Mouse (Mus musculus) hindbrain, postnatal 0 days (tissue): ENCODE measurements around the gene Mrpl12. TPM values are rescaled to one million over a fixed set of nuclear protein-coding genes. Genes with fewer than 3 reads are reported as not detected.

Experiments
- ATAC-seq: fragments of 200-750 bp; cut with Nextera tagmentation; 2 replicates; pipeline ENCODE4 v1.8.0; 2017; ENCODE audit warnings: mild to moderate bottlenecking, moderate TSS enrichment, moderate library complexity
- DNase-seq: peaks from one replicate; pipeline ENCODE4 v3.0.0-alpha.2; 2015; ENCODE audit warnings: low spot score
- H3K27ac ChIP-seq: fragments of 300-500 bp; sonication (generic); 2 replicates; pipeline ENCODE4 v1.5.1; 2014; ENCODE audit warnings: mild to moderate bottlenecking
- H3K27me3 ChIP-seq: fragments of 300-500 bp; sonication (generic); 2 replicates; pipeline ENCODE4 v1.6.1; 2014; ENCODE audit warnings: low read length, mixed read lengths; ENCODE audit not compliant: insufficient read depth
- H3K36me3 ChIP-seq: fragments of 300-500 bp; sonication (generic); 2 replicates; pipeline ENCODE4 v1.6.1; 2014; ENCODE audit warnings: low read length, mixed read lengths; ENCODE audit not compliant: insufficient read depth
- H3K4me1 ChIP-seq: fragments of 300-500 bp; sonication (generic); 2 replicates; pipeline ENCODE4 v1.6.1; 2014; ENCODE audit warnings: antibody characterized with exemption, low read length, mixed read lengths; ENCODE audit not compliant: insufficient read depth
- H3K4me2 ChIP-seq: fragments of 300-500 bp; sonication (generic); 2 replicates; pipeline ENCODE4 v1.6.1; 2014; ENCODE audit warnings: low read depth, mild to moderate bottlenecking, low read length, moderate library complexity, mixed read lengths
- H3K4me3 ChIP-seq: fragments of 300-500 bp; sonication (generic); 2 replicates; pipeline ENCODE4 v1.5.1; 2014; ENCODE audit warnings: low read length
- H3K9ac ChIP-seq: fragments of 300-500 bp; sonication (generic); replicated peaks from 2 replicates; pipeline ENCODE4 v1.6.1; 2014; ENCODE audit warnings: mild to moderate bottlenecking, low read length, moderate library complexity, mixed read lengths
- H3K9me3 ChIP-seq: fragments of 300-500 bp; sonication (generic); 2 replicates; pipeline ENCODE4 v1.6.1; 2016; ENCODE audit warnings: low read length, mixed read lengths
- CTCF ChIP-seq: IDR thresholded peaks from 2 replicates; pipeline ENCODE4 v1.5.1; 2016; ENCODE audit warnings: antibody characterized with exemption, control low read depth, low read depth
- WGBS: fragments of 180-500 bp; shearing (Covaris S2); extraction: QIAGEN DNeasy Blood & Tissue Kit; methylation state at CpG from one replicate; pipeline ENCODE4 v1.1.7; 2014; 5-methylcytosine and 5-hydroxymethylcytosine counted together
- polyA plus RNA-seq: library from polyadenylated mRNA; unstranded; fragments of >200 nt; fragmentation: Nextera tagmentation; extraction: Ambion mirVana; gene quantifications from 2 replicates; pipeline ENCODE4 v1.2.1, GENCODE M21; 2015
- total RNA-seq: library from RNA; depleted of rRNA; stranded (reverse); fragments of >200 nt; gene quantifications from 2 replicates; pipeline ENCODE4 v1.2.3, GENCODE M21; 2014

Gene Mrpl12
- total and polyA plus RNA-seq, 2 experiments from 2014 or later: 52.4 to 155 TPM

DNA sequence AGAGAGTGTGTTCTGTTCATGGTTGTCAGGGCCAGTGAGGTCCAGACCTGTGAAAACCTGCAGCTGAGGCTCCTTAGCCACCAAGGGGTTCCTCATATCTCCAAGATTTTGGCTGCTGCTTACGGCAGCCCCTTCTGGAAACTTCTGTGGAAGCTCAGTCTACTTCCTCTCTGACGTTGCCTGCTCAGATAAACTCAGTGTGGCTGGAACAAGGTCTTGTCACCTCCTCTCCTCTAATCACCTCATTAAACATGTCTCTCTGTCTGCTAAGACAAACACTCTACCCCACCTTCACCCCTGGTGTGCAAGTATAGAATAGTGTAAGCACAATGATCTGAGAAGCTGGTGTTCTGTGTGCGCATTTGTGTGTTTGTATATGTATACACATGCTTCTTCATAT, 38.9 kb upstream of the Mrpl12 start:
- no peak for TF ChIP-seq CTCF
- WGBS: 78% methylated on average over 3 of the region's 3 CpGs

DNA sequence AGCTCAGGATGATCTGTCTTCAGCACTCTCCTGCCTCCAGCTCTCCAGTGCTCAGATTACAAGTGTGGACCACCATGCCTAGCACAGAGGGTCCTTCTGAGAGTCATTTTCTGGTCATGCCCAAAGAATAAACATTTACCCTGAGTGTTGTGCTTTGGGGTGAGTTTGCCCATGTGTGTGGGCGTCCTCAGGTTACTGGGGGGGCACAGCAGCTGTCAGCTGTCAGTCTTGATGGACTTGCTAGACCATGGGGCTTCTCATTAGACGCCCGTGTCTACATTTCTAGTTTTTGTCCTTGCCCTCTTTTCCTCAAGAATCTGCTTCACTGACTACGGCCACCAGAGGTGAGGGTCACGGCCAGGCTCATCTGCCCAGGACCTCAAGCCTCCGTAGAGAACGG, 37.2 kb upstream of the Mrpl12 start:
- H3K27ac ChIP-seq: no peak overlapping the region
- no peak overlapping the region for H3K4me3 ChIP-seq
- WGBS: 84% methylated on average over 7 of the region's 7 CpGs
- DNase-seq (no peak), ATAC-seq (no peak)
- H3K4me1 ChIP-seq: no peaks in the 10 kb centered on the region
- no peaks in the 10 kb centered on the region for H3K36me3 ChIP-seq
- no peak overlapping the region for H3K4me2 ChIP-seq
- TF ChIP-seq CTCF: no peak
- H3K9me3 ChIP-seq: no peaks in the 10 kb centered on the region
- H3K9ac ChIP-seq: no peak overlapping the region
- no peaks in the 10 kb centered on the region for H3K27me3 ChIP-seq

More for the DNA sequence above, 38.9 kb upstream of the Mrpl12 start:
- no peaks in the 10 kb centered on the region for H3K36me3 ChIP-seq
- ATAC-seq: no peak
- H3K27ac ChIP-seq: no peak overlapping the region
- no peak for DNase-seq
- H3K4me2 ChIP-seq: no peak overlapping the region
- H3K9ac ChIP-seq: no peak overlapping the region
- no peaks in the 10 kb centered on the region for H3K27me3 ChIP-seq
- no peak overlapping the region for H3K4me3 ChIP-seq
- no peaks in the 10 kb centered on the region for H3K4me1 ChIP-seq
- no peaks in the 10 kb centered on the region for H3K9me3 ChIP-seq

DNA sequence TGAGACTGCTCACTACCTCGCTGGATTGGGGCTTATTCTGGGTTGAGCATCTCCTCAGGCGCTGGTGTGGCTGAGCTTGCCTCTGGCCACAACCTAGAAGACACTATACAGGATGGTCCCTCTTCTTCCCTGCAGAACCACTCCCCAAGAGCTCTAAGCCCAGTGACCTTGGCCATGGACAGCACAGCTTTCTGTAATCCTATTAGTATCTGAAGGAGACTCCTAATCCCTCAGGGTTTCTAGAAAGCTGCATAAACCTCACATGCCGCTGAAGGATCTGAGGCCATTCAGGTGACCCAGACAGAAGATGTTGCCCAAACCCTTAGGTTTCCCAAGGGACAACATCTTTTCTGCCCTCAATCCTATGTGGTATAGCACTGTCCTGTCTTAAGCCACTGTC, 32.2 kb upstream of the Mrpl12 start:
- H3K4me1 ChIP-seq: 0 out of 2 replicates have a peak, but pooled peaks cover 4% of the 10 kb centered on the region
- H3K36me3 ChIP-seq: no peaks in the 10 kb centered on the region
- H3K27ac ChIP-seq: no peak overlapping the region
- TF ChIP-seq CTCF: no peak
- no peak overlapping the region for H3K9ac ChIP-seq
- no peaks in the 10 kb centered on the region for H3K27me3 ChIP-seq
- no peaks in the 10 kb centered on the region for H3K9me3 ChIP-seq
- ATAC-seq: no peak
- no peak overlapping the region for H3K4me3 ChIP-seq
- DNase-seq: no peak
- 68% methylated on average over 3 of the region's 3 CpGs for WGBS
- H3K4me2 ChIP-seq: no peak overlapping the region

DNA sequence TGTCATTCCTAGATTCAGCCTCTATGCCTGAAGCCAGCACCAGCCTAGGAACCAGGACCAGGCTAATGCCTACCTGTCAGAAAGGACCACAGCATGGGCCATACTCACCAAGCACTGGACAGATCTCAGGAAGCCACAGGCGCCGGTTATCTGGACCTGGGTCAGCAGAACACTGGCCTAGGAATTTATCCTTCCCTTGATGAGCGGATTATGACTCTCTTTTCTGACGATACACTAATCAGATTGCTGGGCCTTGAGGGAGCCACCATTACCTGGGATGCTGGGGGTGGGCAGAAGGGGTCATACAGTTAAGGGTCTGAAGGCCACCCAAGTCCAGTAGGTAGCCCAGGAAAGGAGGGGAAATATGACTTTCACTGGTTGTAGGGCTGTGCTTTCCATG, 31.1 kb upstream of the Mrpl12 start, which contains the start of gene Pde6g:
Pde6g (minus strand) TSS at position 195 of the 400 bp plus-strand sequence.
- DNase-seq (no peak), ATAC-seq (no peak)
- no peaks in the 10 kb centered on the region for H3K27me3 ChIP-seq
- H3K4me2 ChIP-seq: no peak within 1 kb of the TSS
- H3K4me1 ChIP-seq: 0 out of 2 replicates have a peak, but pooled peaks cover 4% of the 10 kb centered on the region
- WGBS: 92% methylated on average over 4 of the region's 4 CpGs
- no peak within 1 kb of the TSS for H3K27ac ChIP-seq
- H3K9ac ChIP-seq: no peak within 1 kb of the TSS
- H3K4me3 ChIP-seq: no peak within 1 kb of the TSS
- no peaks in the 10 kb centered on the region for H3K9me3 ChIP-seq
- TF ChIP-seq CTCF: no peak
- no peaks in the 10 kb centered on the region for H3K36me3 ChIP-seq

DNA sequence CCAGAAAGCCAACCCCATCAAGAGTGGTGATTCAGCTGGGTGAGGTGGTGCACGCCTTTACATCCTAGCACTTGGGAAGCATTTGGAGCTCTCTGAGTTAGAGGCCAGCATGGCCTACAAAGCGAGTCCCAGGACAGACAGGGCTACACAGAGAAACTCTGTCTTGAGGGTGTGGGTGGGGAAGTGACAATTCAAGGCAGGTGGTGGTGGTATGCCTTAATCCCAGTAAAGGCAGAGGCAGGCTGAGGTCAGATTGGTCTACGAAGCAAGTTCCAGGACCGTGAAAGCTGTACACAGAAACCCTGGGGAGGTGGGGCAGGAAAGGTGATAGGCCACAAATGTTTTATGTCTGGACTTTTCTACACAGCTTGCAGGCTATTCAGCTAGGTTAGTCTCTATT, 29.4 kb upstream of the Mrpl12 start:
- no peak overlapping the region for H3K4me3 ChIP-seq
- 96% methylated on average over 4 of the region's 4 CpGs for WGBS
- ATAC-seq (no peak), DNase-seq (no peak)
- peaks cover 8% of the 10 kb centered on the region; the same call in 1 of the 2 replicates for H3K4me1 ChIP-seq
- no peak overlapping the region for H3K9ac ChIP-seq
- H3K9me3 ChIP-seq: no peaks in the 10 kb centered on the region
- H3K27me3 ChIP-seq: no peaks in the 10 kb centered on the region
- no peak overlapping the region for H3K27ac ChIP-seq
- H3K36me3 ChIP-seq: no peaks in the 10 kb centered on the region
- TF ChIP-seq CTCF: no peak
- H3K4me2 ChIP-seq: no peak overlapping the region

DNA sequence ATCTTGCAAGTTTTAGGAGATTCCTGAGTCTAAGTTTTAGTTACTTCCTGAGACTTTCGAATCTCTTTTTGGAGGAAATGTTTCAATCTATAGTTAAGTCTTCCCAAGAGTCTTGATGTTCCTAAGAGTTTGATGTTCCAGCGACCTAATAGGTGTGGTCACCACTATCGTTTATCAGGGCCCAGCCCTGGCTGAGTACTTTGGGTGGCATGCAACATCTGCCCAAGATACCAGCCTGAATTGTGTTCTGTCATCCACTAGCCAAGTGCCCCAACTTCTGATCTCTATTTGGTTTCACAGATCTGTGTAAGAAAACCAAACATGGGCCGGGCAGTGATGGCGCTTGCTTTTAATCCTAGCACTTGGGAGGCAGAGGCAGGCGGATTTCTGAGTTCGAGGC, 29.0 kb upstream of the Mrpl12 start:
- TF ChIP-seq CTCF: no peak
- DNase-seq (no peak), ATAC-seq (no peak)
- Histone ChIP-seq H3K4me1 (peaks cover 8% of the 10 kb centered on the region; the same call in 1 of the 2 replicates), H3K4me3 (no peak overlapping the region), H3K27ac (no peak overlapping the region), H3K9me3 (no peaks in the 10 kb centered on the region), H3K36me3 (no peaks in the 10 kb centered on the region), H3K4me2 (no peak overlapping the region), H3K9ac (no peak overlapping the region), H3K27me3 (no peaks in the 10 kb centered on the region)
- 95% methylated on average over 7 of the region's 7 CpGs for WGBS

DNA sequence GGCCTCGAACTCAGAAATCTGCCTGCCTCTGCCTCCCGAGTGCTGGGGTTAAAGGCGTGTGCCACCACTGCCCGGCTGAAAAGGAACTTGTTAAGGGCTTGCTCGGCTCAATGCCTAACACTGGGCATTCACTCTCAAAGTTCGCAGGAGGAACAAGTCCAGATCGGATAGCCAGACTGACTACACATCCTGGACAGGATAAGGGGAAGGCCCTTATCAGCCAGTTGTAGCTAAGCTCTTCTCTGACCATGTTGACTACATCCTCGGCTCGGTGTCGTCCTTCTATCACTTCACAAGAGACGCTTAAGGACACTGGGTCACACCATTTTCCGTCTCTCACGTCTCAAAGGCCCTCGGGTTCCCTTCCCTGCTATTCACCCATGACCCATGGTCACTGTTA, 27.0 kb upstream of the Mrpl12 start:
- Histone ChIP-seq H3K4me1 (peaks cover 8% of the 10 kb centered on the region; the same call in 1 of the 2 replicates), H3K27ac (peak overlapping the region; percentile 76), H3K9ac (peak overlapping the region; percentile 66), H3K27me3 (no peaks in the 10 kb centered on the region), H3K36me3 (peaks cover 16% of the 10 kb centered on the region; the same call in 1 of the 2 replicates), H3K4me3 (peak overlapping the region; percentile 49), H3K4me2 (peak overlapping the region; percentile 93), H3K9me3 (no peaks in the 10 kb centered on the region)
- no peak for TF ChIP-seq CTCF
- ATAC-seq (0 out of 2 replicates have a peak, but pooled peaks have one; percentile 1), DNase-seq (no peak)
- 34% methylated on average over 14 of the region's 14 CpGs for WGBS
